Mouse (Mus musculus) thymus, postnatal 4 days (tissue): ENCODE measurements around the gene Sema4c.

Experiments used
- DNase-seq: peaks from one replicate; pipeline ENCODE4 v3.0.0; 2021

Gene Sema4c

GRCm38 (mm10) chr1:36558031-36558993 is at the start of gene Sema4c:
TSS of gene Sema4c (minus strand) at chr1:36558349.
- DNase-seq, result peak; percentile 81

- DNase-seq, result no peak
These were observed 48.8 kb upstream of the Sema4c start for GRCm38 (mm10) chr1:36606951-36607350.

- peak; percentile 24 for DNase-seq
These were observed 46.4 kb upstream of the Sema4c start for GRCm38 (mm10) chr1:36604254-36605156.

GRCm38 (mm10) chr1:36603361-36603760 is 45.2 kb upstream of the Sema4c start:
- peak; percentile 45 for DNase-seq

GRCm38 (mm10) chr1:36602271-36602670 is 44.1 kb upstream of the Sema4c start:
- no peak for DNase-seq

GRCm38 (mm10) chr1:36598411-36598810 is 40.3 kb upstream of the Sema4c start:
- no peak for DNase-seq

GRCm38 (mm10) chr1:36596114-36596513 is 38.0 kb upstream of the Sema4c start:
- DNase-seq, result no peak

GRCm38 (mm10) chr1:36595167-36595931 is 37.2 kb upstream of the Sema4c start:
- DNase-seq, result peak; percentile 56

GRCm38 (mm10) chr1:36593099-36593498 is 35.0 kb upstream of the Sema4c start:
- DNase-seq, result no peak

GRCm38 (mm10) chr1:36591408-36591807 is 33.3 kb upstream of the Sema4c start:
- peak; percentile 48 for DNase-seq

GRCm38 (mm10) chr1:36590664-36591063 is 32.5 kb upstream of the Sema4c start:
- no peak for DNase-seq

GRCm38 (mm10) chr1:36589486-36589885 is 31.3 kb upstream of the Sema4c start:
- no peak for DNase-seq

GRCm38 (mm10) chr1:36588476-36589450 is 30.6 kb upstream of the Sema4c start:
- DNase-seq, result no peak

GRCm38 (mm10) chr1:36587860-36588259 is 29.7 kb upstream of the Sema4c start:
- no peak for DNase-seq

- no peak for DNase-seq
These were observed 28.1 kb upstream of the Sema4c start for GRCm38 (mm10) chr1:36586288-36586687.

GRCm38 (mm10) chr1:36583408-36584116 is 25.4 kb upstream of the Sema4c start:
- DNase-seq, result no peak

- DNase-seq, result no peak
These were observed 24.1 kb upstream of the Sema4c start for GRCm38 (mm10) chr1:36582211-36582610.

- DNase-seq, result no peak
These were observed 23.1 kb upstream of the Sema4c start for GRCm38 (mm10) chr1:36581260-36581659.

- DNase-seq, result no peak
These were observed 22.4 kb upstream of the Sema4c start for GRCm38 (mm10) chr1:36580384-36581207.

- DNase-seq, result peak; percentile 78
These were observed 21.8 kb upstream of the Sema4c start for GRCm38 (mm10) chr1:36579974-36580383.
